Mouse (Mus musculus) CD8-positive naive resting alpha-beta T cell, adult 2 months (primary cell): ENCODE measurements around the gene Jarid2.

Experiments
- DNase-seq, 2 experiments: peaks; one replicate each; pipeline ENCODE4 v3.0.0; 2022; ENCODE audit warnings: low read depth in 2 of 2, low spot score in 2 of 2

The Jarid2 gene

DNA sequence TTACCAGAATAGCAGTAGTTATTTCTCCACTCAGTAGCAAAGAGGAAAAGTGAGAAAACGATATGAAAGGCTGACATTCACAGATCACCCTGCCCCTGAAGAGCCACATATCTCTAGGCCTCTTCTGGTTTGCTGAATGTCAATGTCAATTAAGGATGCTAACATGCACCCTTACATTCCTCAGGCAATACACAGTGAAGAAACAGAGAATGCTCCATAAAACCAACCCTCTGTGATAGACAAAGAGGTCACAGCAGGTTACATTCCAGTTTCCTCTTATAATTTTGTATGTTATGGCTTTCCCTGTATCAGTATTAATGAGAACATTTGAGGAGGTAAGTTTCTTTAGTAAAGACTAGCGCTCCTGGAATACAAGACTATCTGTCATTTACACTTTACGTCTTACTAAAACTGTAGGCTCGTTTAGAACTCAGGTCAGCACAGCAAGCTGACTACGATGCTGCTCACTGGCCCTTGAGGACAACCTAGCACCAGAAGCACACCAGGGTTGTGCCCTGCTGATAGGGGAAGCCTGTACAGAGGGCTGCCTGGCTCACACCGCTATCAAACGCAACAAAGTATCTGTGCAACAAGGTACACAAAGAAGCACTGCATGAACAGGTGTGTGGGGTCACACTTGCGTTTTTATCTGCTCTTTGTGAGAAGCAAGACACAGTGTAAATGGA, 224.4 kb downstream of the Jarid2 start:
- DNase-seq = no peak

DNA sequence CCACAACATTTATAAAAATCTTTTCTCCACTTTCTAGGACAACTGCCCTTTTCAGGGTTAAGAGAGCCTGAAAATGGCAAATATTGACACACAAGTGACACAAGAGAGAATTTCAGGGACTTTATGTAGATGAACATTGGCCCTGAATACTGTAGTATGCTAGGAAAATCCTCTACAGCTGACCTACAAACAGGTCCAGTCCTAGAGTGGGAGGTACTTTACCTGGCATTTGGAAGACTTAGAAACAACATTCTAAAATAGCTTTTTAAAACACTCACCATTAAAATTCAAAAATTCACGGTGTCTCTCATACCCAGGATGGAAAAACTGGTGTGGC, 224.9 kb downstream of the Jarid2 start:
- no peak for DNase-seq

DNA sequence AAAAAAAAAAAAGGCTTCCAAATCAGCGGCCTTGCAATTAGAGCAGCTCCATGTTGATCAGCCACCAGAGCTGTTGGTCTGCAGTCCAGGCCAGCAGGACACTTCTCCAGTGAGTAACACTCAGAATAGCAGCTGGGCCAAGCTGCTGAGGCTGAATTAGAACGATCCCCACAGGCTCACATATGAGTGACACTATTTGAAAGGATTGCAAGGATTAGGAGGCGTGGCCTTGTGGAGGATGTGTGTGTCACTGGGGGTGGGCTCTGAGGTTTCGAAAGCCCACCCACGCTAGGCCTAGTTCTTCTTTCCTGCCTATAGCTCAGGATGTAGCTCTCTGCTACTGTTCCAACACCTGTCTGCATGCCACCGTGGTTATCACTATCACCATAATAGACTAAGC, 226.5 kb downstream of the Jarid2 start:
- no peak for DNase-seq

DNA sequence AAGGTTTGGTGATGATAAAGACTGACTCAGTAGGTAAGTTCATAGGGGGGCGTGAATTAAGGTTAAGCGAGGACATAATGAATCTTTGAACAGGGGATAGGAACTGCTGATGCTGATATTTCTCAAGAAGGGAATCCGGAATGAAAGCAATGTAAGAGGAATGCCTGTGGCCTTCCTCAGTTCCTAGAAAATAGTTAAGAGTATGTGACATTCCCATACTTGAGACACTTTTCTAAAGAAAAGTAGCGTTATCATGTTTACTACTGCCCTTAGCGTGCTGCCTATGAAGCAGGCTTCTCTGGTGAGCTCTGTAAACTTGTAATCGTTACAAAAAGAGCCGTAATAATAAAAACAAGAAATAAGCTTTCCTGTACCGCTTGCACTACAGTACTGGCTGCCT, 227.8 kb downstream of the Jarid2 start:
- no peak for DNase-seq

DNA sequence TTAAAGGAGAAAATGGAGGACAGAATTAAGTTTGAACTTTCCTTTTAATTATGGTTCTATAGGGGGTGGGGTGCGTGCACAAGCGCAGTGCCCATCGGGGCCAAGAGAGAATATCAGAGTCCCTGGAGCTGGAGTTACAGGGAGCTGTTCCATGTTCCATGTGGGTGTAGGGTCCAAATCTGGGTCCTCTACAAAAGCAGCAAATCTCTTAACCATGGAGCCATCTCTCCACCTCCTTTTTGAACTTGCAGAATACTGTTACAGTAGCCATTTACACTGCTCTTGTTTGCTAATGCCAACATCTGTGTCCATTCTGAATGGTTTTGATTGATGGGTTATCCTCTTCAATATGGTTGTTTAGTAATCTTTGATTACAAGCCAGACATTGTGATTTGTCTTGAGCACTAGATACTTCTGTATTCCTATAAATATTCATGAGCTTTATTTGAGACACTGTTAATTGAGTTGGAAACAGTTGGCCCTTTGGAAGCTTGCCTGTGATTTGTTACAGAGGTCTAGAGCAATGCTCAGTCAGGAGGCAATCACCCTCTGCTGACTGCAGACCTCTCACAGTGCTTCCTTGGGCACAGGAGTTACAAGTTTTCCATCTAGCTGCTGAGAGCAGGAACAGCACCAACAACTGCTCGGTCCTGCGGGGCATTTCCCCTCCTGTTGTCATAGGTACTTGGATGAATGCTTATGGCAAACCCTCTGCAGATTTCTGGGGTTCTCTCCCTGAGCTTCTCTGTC, 231.4 kb downstream of the Jarid2 start:
- no peak for DNase-seq
